Mouse (Mus musculus): Measurements from ENCODE around the gene Tmem258. TPM values are rescaled to one million over a fixed set of nuclear protein-coding genes. Genes with fewer than 3 reads are reported as not detected.

Tmem258 gene
- total and polyA plus RNA-seq, 3 experiments = 154 to 205 (median 181) TPM

- no peak overlapping the region for H3K9ac ChIP-seq (ENCODE audit: low read depth, low read length)
- TF ChIP-seq POLR2A (IDR thresholded peaks at IDR 0.05; ENCODE audit: insufficient read depth, low read depth, low read length) (no peak), CTCF (IDR thresholded peaks at IDR 0.05) (peak; percentile 78)
- no peak for DNase-seq
- intact Hi-C loops (cut with DNase I) = no loop called here
- H3K27me3 ChIP-seq (ENCODE audit: control insufficient read depth, insufficient read depth, low read length) = no peaks in the 10 kb centered on the region
- H3K4me1 ChIP-seq (ENCODE audit: control insufficient read depth, insufficient read depth, low read length) = no peaks in the 10 kb centered on the region
- H3K36me3 ChIP-seq (ENCODE audit: control insufficient read depth, insufficient read depth, low read length) = no peaks in the 10 kb centered on the region
- H3K79me2 ChIP-seq (replicated peaks; ENCODE audit: control insufficient read depth, insufficient read depth, low read length) = no peaks in the 10 kb centered on the region
- no peak overlapping the region for H3K27ac ChIP-seq
- no peak overlapping the region for H3K4me3 ChIP-seq
- WGBS = 46% methylated on average over 3 of the region's 3 CpGs
These were observed 15.3 kb downstream of the Tmem258 start for GRCm38 (mm10) chr19:10219108-10219507.

DNA sequence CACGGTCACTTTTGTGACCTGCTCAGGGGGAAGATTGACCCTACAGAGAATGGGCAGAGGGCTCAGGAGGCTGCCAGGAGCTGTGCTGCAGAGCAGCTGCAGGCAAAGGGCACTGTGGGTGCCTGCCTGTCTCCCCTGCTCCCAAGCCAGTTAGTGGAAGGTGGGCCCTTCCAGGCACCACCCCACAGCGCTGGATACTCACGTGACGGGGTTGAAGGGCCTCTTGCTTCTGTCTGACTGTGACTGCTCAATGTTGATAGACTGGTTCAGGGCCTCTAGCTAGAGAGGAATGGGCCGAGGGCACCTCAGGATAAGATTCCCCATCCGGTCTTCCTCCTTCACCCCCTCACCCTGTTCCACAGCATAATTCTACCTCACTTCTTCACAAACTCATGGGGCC is 15.8 kb downstream of the Tmem258 start:
- no peak for TF ChIP-seq POLR2A (IDR thresholded peaks at IDR 0.05; ENCODE audit: insufficient read depth, low read depth, low read length)
- TF ChIP-seq CTCF (IDR thresholded peaks at IDR 0.05) = no peak
- no peak for TF ChIP-seq EP300 (IDR thresholded peaks at IDR 0.05; ENCODE audit: insufficient read depth, low read depth, low read length)
- H3K27ac ChIP-seq = no peak overlapping the region
- no peaks in the 10 kb centered on the region for H3K36me3 ChIP-seq (ENCODE audit: control insufficient read depth, insufficient read depth, low read length)
- no peaks in the 10 kb centered on the region for H3K27me3 ChIP-seq (ENCODE audit: control insufficient read depth, insufficient read depth, low read length)
- 76% methylated on average over 6 of the region's 6 CpGs for WGBS
- no peak for DNase-seq
- H3K4me3 ChIP-seq = no peak overlapping the region
- H3K4me1 ChIP-seq (ENCODE audit: control insufficient read depth, insufficient read depth, low read length) = no peaks in the 10 kb centered on the region
- no peaks in the 10 kb centered on the region for H3K79me2 ChIP-seq (replicated peaks; ENCODE audit: control insufficient read depth, insufficient read depth, low read length)
- intact Hi-C loops (cut with DNase I) = no loop called here
- H3K9ac ChIP-seq (ENCODE audit: low read depth, low read length) = no peak overlapping the region

GRCm38 (mm10) chr19:10221585-10221984 is 17.8 kb downstream of the Tmem258 start:
- no peak overlapping the region for H3K4me3 ChIP-seq
- DNase-seq = no peak
- H3K27ac ChIP-seq = no peak overlapping the region
- intact Hi-C loops (cut with DNase I) = no loop called here
- H3K9ac ChIP-seq (ENCODE audit: low read depth, low read length) = no peak overlapping the region
- no peaks in the 10 kb centered on the region for H3K79me2 ChIP-seq (replicated peaks; ENCODE audit: control insufficient read depth, insufficient read depth, low read length)
- H3K36me3 ChIP-seq (ENCODE audit: control insufficient read depth, insufficient read depth, low read length) = no peaks in the 10 kb centered on the region
- no peaks in the 10 kb centered on the region for H3K4me1 ChIP-seq (ENCODE audit: control insufficient read depth, insufficient read depth, low read length)
- 46% methylated on average over 4 of the region's 4 CpGs for WGBS
- H3K27me3 ChIP-seq (ENCODE audit: control insufficient read depth, insufficient read depth, low read length) = 0 out of 2 replicates have a peak, but pooled peaks cover 2% of the 10 kb centered on the region
- TF ChIP-seq CTCF (IDR thresholded peaks at IDR 0.05) = no peak
- no peak for TF ChIP-seq POLR2A (IDR thresholded peaks at IDR 0.05; ENCODE audit: insufficient read depth, low read depth, low read length)
- no peak for TF ChIP-seq EP300 (IDR thresholded peaks at IDR 0.05; ENCODE audit: insufficient read depth, low read depth, low read length)

- no peak for DNase-seq
- Histone ChIP-seq H3K79me2 (replicated peaks; ENCODE audit: control insufficient read depth, insufficient read depth, low read length) (no peaks in the 10 kb centered on the region), H3K9ac (ENCODE audit: low read depth, low read length) (no peak overlapping the region), H3K27me3 (ENCODE audit: control insufficient read depth, insufficient read depth, low read length) (0 out of 2 replicates have a peak, but pooled peaks cover 2% of the 10 kb centered on the region), H3K4me3 (no peak overlapping the region), H3K4me1 (ENCODE audit: control insufficient read depth, insufficient read depth, low read length) (no peaks in the 10 kb centered on the region), H3K27ac (no peak overlapping the region), H3K36me3 (ENCODE audit: control insufficient read depth, insufficient read depth, low read length) (no peaks in the 10 kb centered on the region)
- no peak for TF ChIP-seq CTCF (IDR thresholded peaks at IDR 0.05)
- no peak for TF ChIP-seq POLR2A (IDR thresholded peaks at IDR 0.05; ENCODE audit: insufficient read depth, low read depth, low read length)
- 39% methylated on average over 8 of the region's 8 CpGs for WGBS
- intact Hi-C loops (cut with DNase I) = no loop called here
These were observed 18.8 kb downstream of the Tmem258 start for GRCm38 (mm10) chr19:10222656-10223055.

GRCm38 (mm10) chr19:10223561-10223960 is 19.7 kb downstream of the Tmem258 start:
- no peak overlapping the region for H3K4me3 ChIP-seq
- 73% methylated on average over 4 of the region's 4 CpGs for WGBS
- no peaks in the 10 kb centered on the region for H3K79me2 ChIP-seq (replicated peaks; ENCODE audit: control insufficient read depth, insufficient read depth, low read length)

DNA sequence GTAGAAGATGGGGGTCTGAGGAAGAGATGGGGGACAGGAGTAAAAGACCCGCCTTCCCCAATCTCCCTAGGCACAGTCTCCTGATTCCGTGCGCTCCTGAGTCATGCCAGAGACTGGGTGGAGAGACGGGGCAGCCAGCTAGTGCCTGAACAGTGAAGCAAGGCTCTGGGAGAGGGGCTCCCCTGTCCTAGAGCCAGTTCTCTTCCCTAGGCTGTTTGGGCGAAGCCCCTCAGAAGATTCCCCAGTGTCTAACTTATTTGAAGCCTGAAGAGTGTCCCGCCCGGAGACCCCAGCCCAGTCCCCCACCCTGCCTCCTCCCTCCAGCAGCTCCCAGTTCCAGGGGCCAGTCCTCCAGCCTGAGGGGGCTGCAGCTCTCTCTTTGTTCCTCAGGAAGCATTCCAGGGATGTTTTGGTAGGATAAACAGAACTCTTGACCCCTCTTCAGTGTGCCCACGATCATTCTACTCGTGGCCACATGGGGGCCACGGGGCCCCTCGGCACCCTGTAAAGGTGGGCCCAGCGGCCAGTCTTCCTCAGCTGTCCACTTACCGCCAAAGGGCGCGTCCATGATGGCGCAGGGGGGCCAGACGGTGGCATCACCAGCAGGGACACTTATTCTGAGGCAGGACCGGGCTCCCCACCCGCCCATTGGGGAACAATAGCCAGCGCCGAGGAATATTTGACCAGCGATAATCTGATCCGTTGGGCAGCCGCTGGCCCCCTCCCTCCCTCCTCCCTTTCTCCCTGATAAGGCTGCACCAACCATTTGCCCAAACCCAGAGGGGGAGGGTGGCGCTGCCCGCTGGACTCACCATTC is 21.0 kb downstream of the Tmem258 start:
- no peaks in the 10 kb centered on the region for H3K79me2 ChIP-seq (replicated peaks; ENCODE audit: control insufficient read depth, insufficient read depth, low read length)
- no peak overlapping the region for H3K27ac ChIP-seq
- H3K4me1 ChIP-seq (ENCODE audit: control insufficient read depth, insufficient read depth, low read length) = no peaks in the 10 kb centered on the region
- 24% methylated on average over 24 of the region's 26 CpGs for WGBS
- no peak overlapping the region for H3K4me3 ChIP-seq
- DNase-seq = no peak
- H3K36me3 ChIP-seq (ENCODE audit: control insufficient read depth, insufficient read depth, low read length) = no peaks in the 10 kb centered on the region
- intact Hi-C loops (cut with DNase I) = no loop called here
- 0 out of 2 replicates have a peak, but pooled peaks cover 2% of the 10 kb centered on the region for H3K27me3 ChIP-seq (ENCODE audit: control insufficient read depth, insufficient read depth, low read length)
- H3K9ac ChIP-seq (ENCODE audit: low read depth, low read length) = no peak overlapping the region
- TF ChIP-seq EP300 (IDR thresholded peaks at IDR 0.05; ENCODE audit: insufficient read depth, low read depth, low read length) = no peak
- TF ChIP-seq POLR2A (IDR thresholded peaks at IDR 0.05; ENCODE audit: insufficient read depth, low read depth, low read length) = no peak
- no peak for TF ChIP-seq CTCF (IDR thresholded peaks at IDR 0.05)

More at GRCm38 (mm10) chr19:10223561-10223960, 19.7 kb downstream of the Tmem258 start:
- no peak overlapping the region for H3K27ac ChIP-seq
- no peaks in the 10 kb centered on the region for H3K36me3 ChIP-seq (ENCODE audit: control insufficient read depth, insufficient read depth, low read length)
- no peak for TF ChIP-seq EP300 (IDR thresholded peaks at IDR 0.05; ENCODE audit: insufficient read depth, low read depth, low read length)
- intact Hi-C loops (cut with DNase I) = no loop called here
- no peak overlapping the region for H3K9ac ChIP-seq (ENCODE audit: low read depth, low read length)
- H3K4me1 ChIP-seq (ENCODE audit: control insufficient read depth, insufficient read depth, low read length) = no peaks in the 10 kb centered on the region
- H3K27me3 ChIP-seq (ENCODE audit: control insufficient read depth, insufficient read depth, low read length) = 0 out of 2 replicates have a peak, but pooled peaks cover 2% of the 10 kb centered on the region
- DNase-seq = no peak

Measured in heart, adult 2 months (tissue).